Mouse (Mus musculus) neural tube, embryonic 13.5 days (tissue): ENCODE results near the gene Ell. TPM values are rescaled to one million over a fixed set of nuclear protein-coding genes. Genes with fewer than 3 reads are reported as not detected.
A peak's percentile ranks its signal among the peaks of the same experiment; 100 is the strongest.

Experiments
- ATAC-seq: fragments of 200-750 bp; cut with Nextera tagmentation; 2 replicates; pipeline ENCODE4 v1.8.0; 2017; ENCODE audit warnings: low read depth, mild to moderate bottlenecking, moderate TSS enrichment, moderate library complexity
- H3K27ac ChIP-seq: fragments of 300-500 bp; sonication (generic); replicated peaks from 2 replicates; pipeline ENCODE4 v1.5.1; 2015; ENCODE audit warnings: moderate library complexity, mild to moderate bottlenecking, inconsistent platforms
- H3K27me3 ChIP-seq: fragments of 300-500 bp; sonication (generic); 2 replicates; pipeline ENCODE4 v1.6.1; 2015; ENCODE audit warnings: mild to moderate bottlenecking, inconsistent platforms
- H3K36me3 ChIP-seq: fragments of 300-500 bp; sonication (generic); 2 replicates; pipeline ENCODE4 v1.6.1; 2015; ENCODE audit warnings: mild to moderate bottlenecking, inconsistent platforms
- H3K4me1 ChIP-seq: fragments of 300-500 bp; sonication (generic); replicated peaks from 2 replicates; pipeline ENCODE4 v1.6.1; 2015; ENCODE audit warnings: inconsistent platforms
- H3K4me2 ChIP-seq: fragments of 300-500 bp; sonication (generic); 2 replicates; pipeline ENCODE4 v1.6.1; 2015; ENCODE audit warnings: inconsistent platforms, mild to moderate bottlenecking, moderate library complexity
- H3K4me3 ChIP-seq: fragments of 300-500 bp; sonication (generic); 2 replicates; pipeline ENCODE4 v1.5.1; 2015; ENCODE audit warnings: mild to moderate bottlenecking, inconsistent platforms
- H3K9ac ChIP-seq: fragments of 300-500 bp; sonication (generic); 2 replicates; pipeline ENCODE4 v1.6.1; 2015; ENCODE audit warnings: moderate library complexity, mild to moderate bottlenecking, inconsistent platforms
- H3K9me3 ChIP-seq: fragments of 300-500 bp; sonication (generic); 2 replicates; pipeline ENCODE4 v1.6.1; 2016; ENCODE audit warnings: inconsistent platforms
- whole genome bisulfite sequencing: fragments of 180-500 bp; shearing (Covaris S2); methylation state at CpG from one replicate; pipeline ENCODE4 v1.1.7; 2015; 5-methylcytosine and 5-hydroxymethylcytosine counted together
- polyA plus RNA-seq: library from polyadenylated mRNA; unstranded; fragments of >200 nt; fragmentation: Nextera tagmentation; extraction: Ambion mirVana; gene quantifications from 2 replicates; pipeline ENCODE4 v1.2.1, GENCODE M21; 2015

The Ell gene
- polyA plus RNA-seq, 1 experiment from 2014 or later: 16.5 TPM

DNA sequence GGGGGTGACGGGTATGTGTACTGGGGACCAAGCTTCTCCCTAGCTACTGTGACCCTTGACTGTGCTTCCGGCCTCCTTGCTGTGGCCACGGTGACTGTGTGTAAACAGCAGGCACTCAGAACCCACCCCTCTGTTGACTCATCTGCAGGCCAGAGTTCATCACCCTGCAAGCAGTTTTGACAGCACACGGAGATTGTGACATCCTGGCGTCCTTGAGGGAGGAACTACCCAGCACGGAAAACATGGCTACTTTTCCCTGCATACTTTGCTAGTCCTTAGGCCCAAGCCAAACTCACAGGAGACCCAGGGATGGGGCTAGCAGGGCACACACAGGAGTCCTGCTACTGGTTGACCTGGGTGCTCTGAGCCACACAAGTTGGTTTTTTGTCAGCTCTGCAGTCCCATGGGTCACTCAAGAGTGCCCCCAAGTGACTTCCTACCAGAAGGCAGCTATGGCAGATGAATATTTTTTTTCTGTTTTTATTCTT lies 5.0 kb downstream of the Ell start:
- Histone ChIP-seq H3K4me2 (no peak overlapping the region), H3K27me3 (no peaks in the 10 kb centered on the region), H3K9ac (0 out of 2 replicates have a peak overlapping the region, but pooled peaks have one; percentile 22), H3K4me1 (peaks cover 43% of the 10 kb centered on the region), H3K9me3 (no peaks in the 10 kb centered on the region), H3K4me3 (no peak overlapping the region), H3K36me3 (no peaks in the 10 kb centered on the region), H3K27ac (no peak overlapping the region)
- WGBS: 73% methylated on average over 6 of the region's 6 CpGs
- ATAC-seq: no peak

DNA sequence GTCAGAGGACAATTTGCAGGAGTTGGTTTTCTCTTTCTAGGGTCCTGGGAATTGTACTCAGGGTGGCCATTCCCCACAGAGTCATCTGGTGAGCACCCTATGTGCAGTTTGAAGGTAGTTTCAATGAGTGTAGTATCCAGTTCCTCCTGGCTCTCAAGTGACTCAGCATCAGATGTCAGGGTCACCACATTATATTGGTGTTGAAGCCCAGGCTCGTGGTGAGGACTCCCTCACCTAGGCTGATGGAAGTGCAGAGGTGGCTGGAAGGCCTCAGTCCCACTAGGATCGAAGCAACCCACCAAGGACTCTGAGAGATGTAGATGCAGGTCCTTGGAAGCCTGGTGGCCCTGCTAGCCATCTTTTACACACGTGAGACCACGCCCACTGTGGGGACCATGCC lies 7.2 kb downstream of the Ell start:
- no peak for ATAC-seq

DNA sequence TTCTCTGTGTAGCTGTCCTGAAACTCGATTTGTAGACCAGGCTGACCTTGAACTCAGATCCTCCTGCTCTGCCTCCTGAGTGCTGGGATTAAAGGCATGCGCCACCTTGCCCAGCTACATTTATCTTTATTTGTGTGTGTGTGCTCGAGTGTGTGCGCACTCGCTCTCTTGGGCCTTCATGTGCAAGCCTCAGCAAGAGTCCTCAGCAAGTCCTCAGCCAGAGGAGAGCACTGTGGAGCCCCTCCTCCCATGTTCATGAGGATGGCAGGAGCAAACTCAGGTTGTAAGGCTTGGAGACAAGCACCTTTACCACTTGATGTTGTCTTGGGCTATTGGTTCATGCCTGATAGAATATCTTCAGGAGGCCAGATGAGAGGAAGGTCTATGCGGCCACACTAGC lies 8.5 kb downstream of the Ell start:
- no peak overlapping the region for H3K27ac ChIP-seq
- WGBS: 88% methylated on average over 6 of the region's 6 CpGs
- no peak overlapping the region for H3K9ac ChIP-seq
- H3K36me3 ChIP-seq: no peaks in the 10 kb centered on the region
- no peaks in the 10 kb centered on the region for H3K9me3 ChIP-seq
- peaks cover 26% of the 10 kb centered on the region for H3K4me1 ChIP-seq
- H3K4me3 ChIP-seq: no peak overlapping the region
- ATAC-seq: no peak
- no peaks in the 10 kb centered on the region for H3K27me3 ChIP-seq
- H3K4me2 ChIP-seq: no peak overlapping the region

More for the DNA sequence above, 7.2 kb downstream of the Ell start:
- Histone ChIP-seq H3K4me3 (no peak overlapping the region), H3K9ac (no peak overlapping the region), H3K9me3 (no peaks in the 10 kb centered on the region), H3K4me1 (peaks cover 28% of the 10 kb centered on the region), H3K4me2 (no peak overlapping the region), H3K27ac (no peak overlapping the region), H3K36me3 (no peaks in the 10 kb centered on the region), H3K27me3 (no peaks in the 10 kb centered on the region)
- WGBS: 92% methylated on average over 4 of the region's 4 CpGs

DNA sequence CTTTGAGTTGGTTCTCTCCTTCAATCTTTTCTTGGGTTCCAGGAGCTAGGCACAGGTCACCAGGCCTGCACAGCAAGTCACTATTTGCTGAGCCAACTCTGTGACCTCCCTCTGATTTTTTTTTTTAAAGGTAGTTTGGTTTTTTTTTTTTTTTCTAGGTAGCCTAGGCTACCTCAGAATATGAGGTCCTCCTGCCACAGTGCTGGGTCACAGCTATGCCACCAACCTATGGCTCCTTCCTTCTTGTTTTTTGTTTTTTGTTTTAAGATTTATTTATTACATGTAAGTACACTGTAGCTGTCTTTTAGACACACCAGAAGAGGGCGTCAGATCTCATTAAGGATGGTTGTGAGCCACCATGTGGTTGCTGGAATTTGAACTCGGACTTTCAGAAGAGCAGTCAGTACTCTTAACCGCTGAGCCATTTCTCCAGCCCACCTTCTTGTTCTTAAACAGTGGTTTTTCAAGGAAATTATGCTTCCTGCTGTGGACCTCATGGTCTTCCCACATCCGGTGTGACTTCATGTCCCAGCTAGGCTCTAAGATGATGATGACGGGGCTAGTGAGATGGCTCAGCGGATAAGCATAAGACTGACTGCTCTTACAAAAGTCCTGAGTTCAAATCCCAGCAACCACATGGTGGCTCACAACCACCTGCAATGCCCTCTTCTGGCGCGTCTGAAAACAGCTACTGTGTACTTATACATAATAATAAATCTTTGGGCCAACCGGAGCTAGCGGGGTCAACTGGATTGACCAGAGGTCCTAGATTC lies 10.3 kb downstream of the Ell start:
- peaks cover 32% of the 10 kb centered on the region for H3K4me1 ChIP-seq
- 91% methylated on average over 10 of the region's 10 CpGs for WGBS
- no peaks in the 10 kb centered on the region for H3K27me3 ChIP-seq
- no peak overlapping the region for H3K9ac ChIP-seq
- H3K4me3 ChIP-seq: no peak overlapping the region
- no peak overlapping the region for H3K27ac ChIP-seq
- no peaks in the 10 kb centered on the region for H3K9me3 ChIP-seq
- no peaks in the 10 kb centered on the region for H3K36me3 ChIP-seq
- H3K4me2 ChIP-seq: no peak overlapping the region
- no peak for ATAC-seq

DNA sequence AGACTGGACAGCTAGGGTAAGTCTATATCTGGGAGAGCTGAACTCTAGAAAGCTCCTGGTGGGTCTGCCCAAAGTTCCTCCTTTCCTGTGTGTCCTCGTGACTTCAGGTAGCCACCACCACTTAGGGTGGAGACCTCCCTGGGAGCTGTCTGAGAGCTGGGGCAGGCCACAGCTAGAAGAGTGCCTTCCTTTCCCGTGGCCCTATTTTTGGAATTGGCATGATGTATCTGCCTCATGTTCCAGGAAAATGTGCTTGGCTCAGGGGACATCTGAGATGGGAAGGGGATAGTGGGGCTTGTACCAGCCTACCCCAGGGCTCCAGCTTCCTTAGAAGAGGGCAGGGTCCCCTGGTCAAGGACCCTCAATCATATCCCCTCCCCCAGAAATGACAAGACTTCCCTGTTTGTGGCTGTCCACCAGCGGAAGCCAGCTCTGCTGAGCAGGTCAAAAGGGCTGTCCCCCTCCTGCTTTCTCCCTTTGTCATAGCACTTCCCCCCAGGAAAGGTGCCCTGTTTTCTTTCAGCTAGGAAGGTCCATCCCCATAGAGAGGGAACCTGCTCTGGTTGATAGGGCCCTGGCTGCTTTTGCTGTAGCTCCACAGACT lies 12.4 kb downstream of the Ell start:
- Histone ChIP-seq H3K4me3 (no peak overlapping the region), H3K36me3 (no peaks in the 10 kb centered on the region), H3K9me3 (no peaks in the 10 kb centered on the region), H3K9ac (no peak overlapping the region), H3K4me2 (no peak overlapping the region), H3K27ac (0 out of 2 replicates have a peak overlapping the region, but pooled peaks have one; percentile 1), H3K27me3 (no peaks in the 10 kb centered on the region), H3K4me1 (peaks cover 27% of the 10 kb centered on the region)
- 75% methylated on average over 3 of the region's 3 CpGs for WGBS
- no peak for ATAC-seq

DNA sequence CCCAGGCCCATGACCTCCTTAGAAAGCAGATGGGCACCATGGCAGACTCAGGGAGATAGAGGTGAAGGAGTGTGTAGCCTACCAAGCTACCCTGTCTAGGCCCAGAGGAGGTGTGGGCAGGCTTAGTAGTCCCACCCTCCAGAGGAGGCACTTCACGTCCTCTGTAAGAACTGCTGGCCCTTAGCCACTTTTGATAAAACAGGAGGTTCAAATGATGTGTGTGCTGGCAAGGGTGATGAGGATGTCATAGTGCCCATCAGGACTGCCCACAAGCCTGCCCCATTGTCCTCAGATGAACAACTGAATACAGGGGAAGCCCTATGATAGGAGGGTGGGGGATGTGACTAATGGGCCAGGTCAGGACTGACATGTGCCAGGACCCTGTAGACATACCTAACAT lies 13.6 kb downstream of the Ell start:
- H3K4me2 ChIP-seq: no peak overlapping the region
- H3K9me3 ChIP-seq: no peaks in the 10 kb centered on the region
- no peak overlapping the region for H3K9ac ChIP-seq
- H3K27ac ChIP-seq: no peak overlapping the region
- no peak overlapping the region for H3K4me3 ChIP-seq
- H3K27me3 ChIP-seq: no peaks in the 10 kb centered on the region
- no peak for ATAC-seq
- no peaks in the 10 kb centered on the region for H3K36me3 ChIP-seq
- peaks cover 34% of the 10 kb centered on the region for H3K4me1 ChIP-seq
- WGBS: 61% methylated on average over 1 of the region's 1 CpGs

DNA sequence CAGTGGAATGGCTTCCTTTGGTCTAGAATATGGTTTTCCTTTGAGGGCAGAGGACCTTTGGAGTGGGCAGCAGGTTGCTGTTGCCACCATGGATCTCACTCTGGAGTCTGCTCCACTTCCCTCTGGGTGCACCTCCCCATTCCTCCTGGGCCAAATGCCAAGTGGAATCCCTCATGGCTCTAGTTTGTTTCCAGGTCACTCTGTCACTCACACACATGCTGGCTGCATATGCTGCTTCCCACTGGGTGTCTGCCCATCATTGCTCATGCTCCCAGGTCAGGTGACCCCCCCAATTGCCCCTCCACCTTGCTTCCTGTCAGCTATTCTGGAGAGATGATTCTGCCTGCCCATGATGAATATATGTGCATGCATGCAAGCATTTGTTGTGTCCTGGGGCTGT lies 14.5 kb downstream of the Ell start:
- Histone ChIP-seq H3K4me1 (peaks cover 34% of the 10 kb centered on the region), H3K9ac (no peak overlapping the region), H3K27me3 (no peaks in the 10 kb centered on the region), H3K4me3 (no peak overlapping the region), H3K36me3 (no peaks in the 10 kb centered on the region), H3K4me2 (no peak overlapping the region), H3K9me3 (no peaks in the 10 kb centered on the region), H3K27ac (peak overlapping the region; percentile 54)
- ATAC-seq: no peak

DNA sequence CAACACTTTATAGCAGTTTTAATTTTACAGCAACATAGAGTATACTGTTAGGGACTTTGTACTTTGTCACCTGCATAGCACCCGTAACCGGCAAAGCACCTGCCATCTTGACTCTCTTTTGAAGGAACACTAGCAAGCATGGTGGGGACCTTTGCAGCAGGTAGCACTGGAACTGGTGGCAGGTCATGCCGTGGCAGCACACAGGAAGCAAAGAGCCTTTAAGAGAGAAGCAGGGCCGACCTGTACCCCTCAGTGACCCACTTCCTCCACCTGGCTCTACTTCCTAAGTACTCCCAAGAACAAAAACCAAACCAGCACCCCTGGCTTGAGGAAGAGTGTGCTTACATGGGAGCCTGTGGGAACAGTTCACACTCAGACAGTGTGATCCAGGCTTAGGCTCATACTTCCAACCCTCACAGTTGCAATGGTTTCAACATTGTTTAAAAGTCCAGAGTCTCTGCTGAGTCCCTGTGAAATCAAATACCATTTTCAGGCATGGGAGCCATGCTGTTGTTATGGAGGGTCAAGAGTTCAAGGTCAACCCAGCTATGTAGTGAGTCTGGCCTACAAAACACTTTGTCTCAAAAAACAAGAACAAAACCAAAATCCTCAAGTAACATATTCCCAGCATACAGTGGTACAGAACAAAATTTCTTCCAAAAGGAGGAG lies 16.0 kb downstream of the Ell start:
- ATAC-seq: no peak
- 91% methylated on average over 4 of the region's 4 CpGs for WGBS
- Histone ChIP-seq H3K4me1 (peaks cover 34% of the 10 kb centered on the region), H3K9me3 (no peaks in the 10 kb centered on the region), H3K4me2 (no peak overlapping the region), H3K36me3 (no peaks in the 10 kb centered on the region), H3K27ac (no peak overlapping the region), H3K9ac (no peak overlapping the region), H3K4me3 (no peak overlapping the region), H3K27me3 (no peaks in the 10 kb centered on the region)

DNA sequence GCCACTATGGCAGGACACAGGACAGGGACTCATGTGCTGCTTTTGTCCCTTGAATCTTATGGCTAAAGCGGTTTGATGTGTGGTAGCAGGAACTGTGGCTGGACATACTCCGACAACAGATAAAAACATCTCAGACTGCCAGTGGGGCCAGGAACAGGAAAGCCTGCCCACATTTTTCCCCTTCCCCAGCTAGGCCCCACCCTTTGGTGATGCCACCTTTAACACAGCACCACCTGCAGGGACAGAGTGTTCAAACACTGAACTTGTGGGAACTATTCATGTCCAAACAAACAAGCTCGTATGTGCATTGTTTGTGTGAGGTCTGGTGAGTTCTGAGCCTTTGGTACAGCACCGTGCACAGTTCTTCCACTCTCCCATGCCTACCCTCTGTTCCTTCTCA lies 19.1 kb downstream of the Ell start:
- no peak for ATAC-seq
- Histone ChIP-seq H3K9me3 (no peaks in the 10 kb centered on the region), H3K4me1 (peaks cover 35% of the 10 kb centered on the region), H3K9ac (no peak overlapping the region), H3K4me2 (no peak overlapping the region), H3K27ac (peak overlapping the region; percentile 28; the same call in 1 of the 2 replicates), H3K36me3 (no peaks in the 10 kb centered on the region), H3K27me3 (no peaks in the 10 kb centered on the region), H3K4me3 (no peak overlapping the region)
- 80% methylated on average over 4 of the region's 4 CpGs for WGBS

DNA sequence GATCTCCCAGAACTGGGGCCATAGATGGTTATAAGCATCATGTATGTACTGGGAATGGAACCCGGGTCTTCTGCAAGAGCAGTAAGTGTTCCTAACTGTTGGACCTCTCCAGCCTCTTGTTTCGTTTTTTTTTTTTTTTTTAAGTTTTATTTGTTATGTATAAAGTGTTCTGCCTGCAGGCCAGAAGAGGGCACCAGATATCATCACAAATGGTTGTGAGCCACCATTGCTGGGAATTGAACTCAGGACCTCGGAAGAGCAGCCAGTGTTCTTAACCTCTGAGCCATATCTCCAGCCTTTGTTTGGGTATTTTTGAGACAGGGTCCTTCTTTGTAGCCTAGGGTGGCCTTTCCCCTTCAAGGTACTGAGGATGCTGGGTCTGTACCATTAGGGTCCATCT lies 19.7 kb downstream of the Ell start:
- ATAC-seq: no peak
- Histone ChIP-seq H3K9me3 (no peaks in the 10 kb centered on the region), H3K9ac (no peak overlapping the region), H3K27ac (no peak overlapping the region), H3K4me1 (peaks cover 28% of the 10 kb centered on the region), H3K4me3 (no peak overlapping the region), H3K4me2 (no peak overlapping the region), H3K36me3 (no peaks in the 10 kb centered on the region), H3K27me3 (no peaks in the 10 kb centered on the region)
- WGBS: 76% methylated on average over 3 of the region's 3 CpGs

DNA sequence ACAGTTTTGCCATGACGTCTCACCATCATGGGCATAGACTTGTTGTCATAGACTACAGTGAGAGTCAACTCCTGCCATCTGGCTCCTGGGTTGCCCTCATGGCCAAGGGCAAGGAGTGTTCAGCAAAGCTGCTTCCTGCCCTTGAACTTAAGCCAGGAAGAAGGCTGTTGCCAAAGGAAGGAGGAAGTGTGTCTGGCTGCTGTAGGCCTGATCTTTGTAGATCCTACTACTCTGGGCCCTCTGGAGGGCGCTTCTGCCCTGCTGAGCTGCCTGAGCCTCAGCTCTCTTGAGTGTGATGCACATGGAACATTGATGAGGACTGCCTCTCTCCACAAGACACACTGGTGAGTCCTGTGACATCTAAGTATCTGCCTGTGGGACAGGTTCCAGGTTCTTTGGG lies 20.8 kb downstream of the Ell start:
- Histone ChIP-seq H3K36me3 (no peaks in the 10 kb centered on the region), H3K27me3 (no peaks in the 10 kb centered on the region), H3K27ac (no peak overlapping the region), H3K4me1 (peaks cover 32% of the 10 kb centered on the region), H3K9me3 (no peaks in the 10 kb centered on the region), H3K4me2 (no peak overlapping the region), H3K9ac (no peak overlapping the region), H3K4me3 (no peak overlapping the region)
- no peak for ATAC-seq
- 85% methylated on average over 2 of the region's 2 CpGs for WGBS

DNA sequence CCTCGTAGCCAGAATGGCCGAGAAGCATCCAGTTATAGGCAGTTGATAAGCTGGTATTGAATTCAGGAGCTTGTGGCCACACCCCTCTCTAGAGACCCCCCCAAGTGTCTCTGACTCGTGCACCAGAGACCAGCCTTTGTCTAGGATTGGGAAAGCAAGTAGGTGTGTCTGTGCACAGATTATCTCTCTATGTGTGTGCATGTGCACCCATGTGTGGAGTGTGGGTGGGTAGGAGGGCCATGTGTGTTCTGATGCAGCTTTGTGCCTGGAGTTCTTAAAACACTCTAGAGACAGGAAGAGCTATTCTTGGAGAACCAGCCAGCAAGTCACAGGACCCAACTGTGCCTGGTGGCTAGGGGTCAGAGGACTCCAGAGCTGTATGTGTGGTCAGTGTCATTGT lies 21.3 kb downstream of the Ell start:
- Histone ChIP-seq H3K27ac (no peak overlapping the region), H3K4me2 (no peak overlapping the region), H3K4me1 (peaks cover 37% of the 10 kb centered on the region), H3K4me3 (no peak overlapping the region), H3K36me3 (no peaks in the 10 kb centered on the region), H3K9me3 (no peaks in the 10 kb centered on the region), H3K27me3 (no peaks in the 10 kb centered on the region), H3K9ac (no peak overlapping the region)
- ATAC-seq: no peak
- WGBS: 80% methylated on average over 3 of the region's 3 CpGs
